Mouse (Mus musculus) T-helper 17 cell (primary cell): ENCODE results near the gene Med13l.

Experiments used
- in situ Hi-C, 2 experiments: fragments of 300-600 bp; cut with MboI, MseI; formaldehyde crosslinking; loops; 1 replicate in 1 of 2; 2 replicates in 1 of 2; pipeline ENCODE4 v1.15.1; 2025; ENCODE audit warnings: high pct_unique_total_duplicates in 2 of 2

Med13l gene

GRCm38 (mm10) chr5:118718070-118718469 is 157.6 kb downstream of the Med13l start:
- in situ Hi-C loops: loop anchor here in 1 of 2 experiments (5.0 kb wide), 1 partner anchor 451 kb away; no protein-coding TSS in a partner anchor

- in situ Hi-C loops: no loop called here
Observed at GRCm38 (mm10) chr5:118721416-118721815, 160.9 kb downstream of the Med13l start.

GRCm38 (mm10) chr5:118721848-118722247 is 161.4 kb downstream of the Med13l start:
- in situ Hi-C loops: no loop called here

GRCm38 (mm10) chr5:118722456-118722855 is 162.0 kb downstream of the Med13l start:
- in situ Hi-C loops: no loop called here

- in situ Hi-C loops: no loop called here
Observed at GRCm38 (mm10) chr5:118725425-118725824, 164.9 kb downstream of the Med13l start.

- in situ Hi-C loops: no loop called here
Observed at GRCm38 (mm10) chr5:118725886-118726505, 165.5 kb downstream of the Med13l start.

GRCm38 (mm10) chr5:118727336-118727735 is 166.9 kb downstream of the Med13l start:
- in situ Hi-C loops: no loop called here

- in situ Hi-C loops: no loop called here
Observed at GRCm38 (mm10) chr5:118732221-118732620, 171.7 kb downstream of the Med13l start.

- in situ Hi-C loops: no loop called here
Observed at GRCm38 (mm10) chr5:118732651-118733050, 172.2 kb downstream of the Med13l start.

- in situ Hi-C loops: no loop called here
Observed at GRCm38 (mm10) chr5:118733566-118733965, 173.1 kb downstream of the Med13l start.

GRCm38 (mm10) chr5:118734455-118734854 is 174.0 kb downstream of the Med13l start:
- in situ Hi-C loops: no loop called here

- in situ Hi-C loops: no loop called here
Observed at GRCm38 (mm10) chr5:118735738-118736137, 175.3 kb downstream of the Med13l start.

- in situ Hi-C loops: no loop called here
Observed at GRCm38 (mm10) chr5:118737548-118737947, 177.1 kb downstream of the Med13l start.

GRCm38 (mm10) chr5:118743067-118743466 is 182.6 kb downstream of the Med13l start:
- in situ Hi-C loops: no loop called here

- in situ Hi-C loops: no loop called here
Observed at GRCm38 (mm10) chr5:118747026-118747425, 186.5 kb downstream of the Med13l start.

GRCm38 (mm10) chr5:118751446-118752179 is 191.1 kb downstream of the Med13l start:
- in situ Hi-C loops: no loop called here

- in situ Hi-C loops: no loop called here
Observed at GRCm38 (mm10) chr5:118752868-118753267, 192.4 kb downstream of the Med13l start.

GRCm38 (mm10) chr5:118753471-118754044 is 193.1 kb downstream of the Med13l start:
- in situ Hi-C loops: no loop called here

GRCm38 (mm10) chr5:118754191-118754759 is 193.8 kb downstream of the Med13l start:
- in situ Hi-C loops: no loop called here

GRCm38 (mm10) chr5:118756078-118756477 is 195.6 kb downstream of the Med13l start:
- in situ Hi-C loops: no loop called here

- in situ Hi-C loops: no loop called here
Observed at GRCm38 (mm10) chr5:118757396-118758301, 197.2 kb downstream of the Med13l start.
